In genomic region chr12:67430318-67430950, GRCm38 (mm10) we compare ENCODE assay signal across 8 mouse cellular contexts.
DNase-seq lines count a peak whose midpoint lies in the region; ATAC-seq and TF ChIP-seq lines count a peak whose summit lies in the region.

No protein-coding gene starts in this region.

- H3K9ac ChIP-seq in hindbrain, embryonic 12.5 days: no peak overlapping the region
- H3K9ac ChIP-seq in intestine, embryonic 15.5 days: no peak overlapping the region

- no peaks in the 10 kb centered on the region for H3K27me3 ChIP-seq in hindbrain, embryonic 10.5 days (ENCODE audit: insufficient read depth, poor library complexity, severe bottlenecking)
- H3K27me3 ChIP-seq in hindbrain, embryonic 12.5 days: no peaks in the 10 kb centered on the region
- H3K27me3 ChIP-seq in intestine, embryonic 15.5 days (replicated peaks): no peaks in the 10 kb centered on the region

- no peak for ATAC-seq in hindbrain, embryonic 12.5 days (ENCODE audit: low FRiP score)
- ATAC-seq in common myeloid progenitor, adult 5-6 weeks (replicated peaks; ENCODE audit: low read depth, poor library complexity, severe bottlenecking): 0 out of 2 replicates have a peak, but pooled peaks have one; percentile 22
- ATAC-seq in intestine, embryonic 15.5 days: no peak

- H3K27ac ChIP-seq in hindbrain, embryonic 10.5 days: no peak overlapping the region
- H3K27ac ChIP-seq in hindbrain, embryonic 12.5 days: no peak overlapping the region
- no peak overlapping the region for H3K27ac ChIP-seq in layer of hippocampus, adult 2 months
- H3K27ac ChIP-seq in intestine, embryonic 15.5 days: no peak overlapping the region

- H3K36me3 ChIP-seq in hindbrain, embryonic 10.5 days: no peaks in the 10 kb centered on the region
- no peaks in the 10 kb centered on the region for H3K36me3 ChIP-seq in hindbrain, embryonic 12.5 days
- no peaks in the 10 kb centered on the region for H3K36me3 ChIP-seq in intestine, embryonic 15.5 days

- no peaks in the 10 kb centered on the region for H3K9me3 ChIP-seq in hindbrain, embryonic 10.5 days
- no peaks in the 10 kb centered on the region for H3K9me3 ChIP-seq in hindbrain, embryonic 12.5 days (replicated peaks)
- H3K9me3 ChIP-seq in intestine, embryonic 15.5 days: no peaks in the 10 kb centered on the region

- H3K4me2 ChIP-seq in hindbrain, embryonic 12.5 days (replicated peaks): no peak overlapping the region
- no peak overlapping the region for H3K4me2 ChIP-seq in intestine, embryonic 15.5 days (replicated peaks)

- no peak overlapping the region for H3K4me3 ChIP-seq in hindbrain, embryonic 10.5 days
- no peak overlapping the region for H3K4me3 ChIP-seq in hindbrain, embryonic 12.5 days
- no peak overlapping the region for H3K4me3 ChIP-seq in layer of hippocampus, adult 2 months
- H3K4me3 ChIP-seq in intestine, embryonic 15.5 days (replicated peaks): no peak overlapping the region

- H3K4me1 ChIP-seq in hindbrain, embryonic 10.5 days (replicated peaks): no peaks in the 10 kb centered on the region
- no peaks in the 10 kb centered on the region for H3K4me1 ChIP-seq in hindbrain, embryonic 12.5 days
- no peaks in the 10 kb centered on the region for H3K4me1 ChIP-seq in intestine, embryonic 15.5 days (replicated peaks)

- 50% methylated on average over 6 of the region's 6 CpGs for WGBS in hindbrain, embryonic 10.5 days
- 47% methylated on average over 6 of the region's 6 CpGs for WGBS in hindbrain, embryonic 12.5 days
- 58% methylated on average over 6 of the region's 6 CpGs for WGBS in intestine, embryonic 15.5 days

- DNase-seq in hindbrain, embryonic 10.5 days (ENCODE audit: low spot score): peak; percentile 23
- DNase-seq in ES-CJ7 (ENCODE audit: low read depth, low spot score): peak; percentile 38
- peak; percentile 14 to 36 for DNase-seq in layer of hippocampus, adult 2 months (ENCODE audit: low spot score in 2 of 2)
- peak; percentile 43 to 71 for DNase-seq in right cerebral cortex, postnatal 10 days (ENCODE audit: low spot score in 2 of 2)
- DNase-seq in natural killer cell, adult 2 months (ENCODE audit: low spot score in 2 of 2): no peak

- peak; percentile 85 for TF ChIP-seq CTCF in layer of hippocampus, adult 2 months (conservative IDR thresholded peaks at IDR 0.05)

Comparison
In these comparisons a context has a peak if more than half of its experiments do, and no peak if none do; other contexts are left out.
1. DNase-seq: peak in hindbrain, embryonic 10.5 days (single experiment), ES-CJ7 (single experiment), layer of hippocampus, adult 2 months (2 of 2) and right cerebral cortex, postnatal 10 days (2 of 2); none in natural killer cell, adult 2 months (0 of 2).